8 mouse cellular contexts compared by ENCODE assay signal in genomic region chrX:134717752-134718308, GRCm38 (mm10). TPM values are rescaled to one million over a fixed set of nuclear protein-coding genes. Genes with fewer than 3 reads are reported as not detected.
DNase-seq lines count a peak whose midpoint lies in the region; ATAC-seq and TF ChIP-seq lines count a peak whose summit lies in the region.

Gene Armcx1, plus strand, starts transcription at chrX:134717963.

- H3K27me3 ChIP-seq in heart, embryonic 15.5 days, result no peaks in the 10 kb centered on the region
- 0 out of 2 replicates have a peak, but pooled peaks cover 3% of the 10 kb centered on the region for H3K27me3 ChIP-seq in liver, embryonic 12.5 days (replicated peaks)
- no peaks in the 10 kb centered on the region for H3K27me3 ChIP-seq in neural tube, embryonic 11.5 days (ENCODE audit: control insufficient read depth, insufficient read depth, low read length)

- H3K4me1 ChIP-seq in heart, embryonic 15.5 days (replicated peaks), result no peaks in the 10 kb centered on the region
- no peaks in the 10 kb centered on the region for H3K4me1 ChIP-seq in liver, embryonic 12.5 days
- H3K4me1 ChIP-seq in neural tube, embryonic 11.5 days (ENCODE audit: control insufficient read depth, insufficient read depth, low read length), result no peaks in the 10 kb centered on the region

- no peak for TF ChIP-seq CTCF in brain, embryonic 14.5 days (IDR thresholded peaks at IDR 0.05; ENCODE audit: borderline replicate concordance, extremely low read depth, insufficient read depth, insufficient read length)

- H3K27ac ChIP-seq in heart, embryonic 15.5 days, result peak within 1 kb of the TSS; percentile 94
- peak within 1 kb of the TSS; percentile 68 for H3K27ac ChIP-seq in liver, embryonic 12.5 days
- H3K27ac ChIP-seq in neural tube, embryonic 11.5 days (ENCODE audit: low read depth, low read length), result peak within 1 kb of the TSS; percentile 85

- WGBS in heart, embryonic 15.5 days, result 12% methylated on average over 16 of the region's 16 CpGs
- 10% methylated on average over 16 of the region's 16 CpGs for WGBS in liver, embryonic 12.5 days (ENCODE audit: insufficient replicate concordance)
- WGBS in neural tube, embryonic 11.5 days, result 16% methylated on average over 15 of the region's 16 CpGs

- H3K36me3 ChIP-seq in heart, embryonic 15.5 days, result peaks cover 5% of the 10 kb centered on the region
- H3K36me3 ChIP-seq in liver, embryonic 12.5 days, result no peaks in the 10 kb centered on the region
- no peaks in the 10 kb centered on the region for H3K36me3 ChIP-seq in neural tube, embryonic 11.5 days (ENCODE audit: control insufficient read depth, insufficient read depth, low read length)

- peak within 1 kb of the TSS; percentile 59 for H3K9ac ChIP-seq in heart, embryonic 15.5 days
- H3K9ac ChIP-seq in liver, embryonic 12.5 days, result peak within 1 kb of the TSS; percentile 61
- peak within 1 kb of the TSS; percentile 67 for H3K9ac ChIP-seq in neural tube, embryonic 11.5 days (ENCODE audit: low read length)

- peak; percentile 3 to 36 for DNase-seq in CD8-positive naive resting alpha-beta T cell, adult 2 months (ENCODE audit: low read depth in 2 of 2, low spot score in 2 of 2)
- DNase-seq in brain, embryonic 14.5 days (ENCODE audit: low read depth), result peak; percentile 95
- DNase-seq in fibroblast of lung, adult 2 months (ENCODE audit: low read depth), result peak; percentile 39
- DNase-seq in kidney, postnatal 14 days, result peak; percentile 62
- peak; percentile 76 for DNase-seq in neural tube, embryonic 11.5 days (ENCODE audit: low spot score)
- peak; percentile 46 for DNase-seq in thymus, postnatal 0 days (ENCODE audit: low spot score)

- peak; percentile 79; the same call in 1 of the 2 replicates for TF ChIP-seq POLR2A in brain, embryonic 14.5 days (IDR thresholded peaks at IDR 0.05; ENCODE audit: borderline replicate concordance, extremely low read depth, insufficient read depth, insufficient read length, poor library complexity, severe bottlenecking)

- H3K9me3 ChIP-seq in heart, embryonic 15.5 days (replicated peaks), result no peaks in the 10 kb centered on the region
- H3K9me3 ChIP-seq in liver, embryonic 12.5 days (replicated peaks), result no peaks in the 10 kb centered on the region
- H3K9me3 ChIP-seq in neural tube, embryonic 11.5 days (ENCODE audit: control insufficient read depth, low read length), result no peaks in the 10 kb centered on the region

- peak; percentile 94 for ATAC-seq in heart, embryonic 15.5 days (replicated peaks; ENCODE audit: insufficient number of reproducible peaks, insufficient read depth, low FRiP score, low read depth)
- peak; percentile 89 for ATAC-seq in liver, embryonic 12.5 days
- ATAC-seq in neural tube, embryonic 11.5 days (ENCODE audit: insufficient read depth, low FRiP score, low TSS enrichment), result peak; percentile 96

- H3K4me3 ChIP-seq in heart, embryonic 15.5 days, result peak within 1 kb of the TSS; percentile 61
- peak within 1 kb of the TSS; percentile 59 for H3K4me3 ChIP-seq in liver, embryonic 12.5 days
- peak within 1 kb of the TSS; percentile 50 for H3K4me3 ChIP-seq in neural tube, embryonic 11.5 days (ENCODE audit: low read depth, low read length)

- peak within 1 kb of the TSS; percentile 61 for H3K4me2 ChIP-seq in heart, embryonic 15.5 days
- H3K4me2 ChIP-seq in liver, embryonic 12.5 days, result peak within 1 kb of the TSS; percentile 77
- H3K4me2 ChIP-seq in neural tube, embryonic 11.5 days (ENCODE audit: low read depth), result peak within 1 kb of the TSS; percentile 50

RNA-seq across cellular contexts. Expression of gene Armcx1, which starts in this region (rescaled TPM):
- polyA plus RNA-seq in brain, embryonic 14.5 days (2012; rRNA removed), result 59.4 and 66.0 TPM in 2 replicates
- 40.5 and 43.2 TPM in 2 replicates for polyA plus RNA-seq in heart, embryonic 15.5 days (2015; fragmentation: Nextera tagmentation; extraction: Ambion mirVana)
- 11.4 and 11.6 TPM in 2 replicates for polyA plus RNA-seq in liver, embryonic 12.5 days (2016; fragmentation: Nextera tagmentation; extraction: Ambion mirVana)
- 54.5 and 54.6 TPM in 2 replicates for polyA plus RNA-seq in neural tube, embryonic 11.5 days (2014; fragmentation: Nextera tagmentation; extraction: Ambion mirVana)
- 12.7 and 14.2 TPM in 2 replicates for polyA plus RNA-seq in thymus, postnatal 0 days (2015; fragmentation: Nextera tagmentation; extraction: Ambion mirVana)

Comparison
In these comparisons a context has a peak if more than half of its experiments do, and no peak if none do; other contexts are left out.
1. Peak in every context shown above with its lines: DNase-seq, ATAC-seq, H3K4me3 ChIP-seq and H3K27ac ChIP-seq.
2. DNase-seq: peak in every context shown above with its lines; median percentile 95 in brain, embryonic 14.5 days; 76 in neural tube, embryonic 11.5 days; 62 in kidney, postnatal 14 days; 46 in thymus, postnatal 0 days; 39 in fibroblast of lung, adult 2 months; 20 in CD8-positive naive resting alpha-beta T cell, adult 2 months.